Mouse (Mus musculus) kidney, postnatal 4 days (tissue): ENCODE results near the gene Lmntd1.
A peak's percentile ranks its signal among the peaks of the same experiment; 100 is the strongest.

Experiments
- DNase-seq, 2 experiments: peaks; one replicate each; pipeline ENCODE4 v3.0.0; 2021; ENCODE audit warnings: mixed read lengths in 2 of 2

Lmntd1 gene

GRCm38 (mm10) chr6:145614219-145614618 lies at the start of gene Lmntd1:
TSS of gene Lmntd1 (minus strand) at chr6:145614319.
- peak; percentile 24 to 33 for DNase-seq

GRCm38 (mm10) chr6:145660943-145661342 lies 46.8 kb upstream of the Lmntd1 start:
- DNase-seq, result no peak

- DNase-seq, result no peak
Measured at GRCm38 (mm10) chr6:145659116-145659515, 45.0 kb upstream of the Lmntd1 start.

- DNase-seq, result peak; percentile 25 to 48
Measured at GRCm38 (mm10) chr6:145656740-145657591, 42.8 kb upstream of the Lmntd1 start.

GRCm38 (mm10) chr6:145655678-145656077 lies 41.6 kb upstream of the Lmntd1 start:
- no peak for DNase-seq

GRCm38 (mm10) chr6:145654062-145654836 lies 40.1 kb upstream of the Lmntd1 start:
- no peak for DNase-seq

GRCm38 (mm10) chr6:145653626-145654025 lies 39.5 kb upstream of the Lmntd1 start:
- no peak for DNase-seq

- no peak for DNase-seq
Measured at GRCm38 (mm10) chr6:145652986-145653385, 38.9 kb upstream of the Lmntd1 start.

- DNase-seq, result no peak
Measured at GRCm38 (mm10) chr6:145651976-145652375, 37.9 kb upstream of the Lmntd1 start.

- DNase-seq, result peak in 1 of 2 experiments; percentile 17
Measured at GRCm38 (mm10) chr6:145640971-145641506, 26.9 kb upstream of the Lmntd1 start.

GRCm38 (mm10) chr6:145638248-145638647 lies 24.1 kb upstream of the Lmntd1 start:
- peak; percentile 75 to 83 for DNase-seq

GRCm38 (mm10) chr6:145636682-145637081 lies 22.6 kb upstream of the Lmntd1 start:
- peak in 1 of 2 experiments; percentile 22 for DNase-seq

- no peak for DNase-seq
Measured at GRCm38 (mm10) chr6:145634454-145634853, 20.3 kb upstream of the Lmntd1 start.

GRCm38 (mm10) chr6:145630269-145630668 lies 16.1 kb upstream of the Lmntd1 start:
- DNase-seq, result peak in 1 of 2 experiments; percentile 24

GRCm38 (mm10) chr6:145623141-145623540 lies 9.0 kb upstream of the Lmntd1 start:
- DNase-seq, result no peak

- no peak for DNase-seq
Measured at GRCm38 (mm10) chr6:145616402-145617229, 2.5 kb upstream of the Lmntd1 start.

GRCm38 (mm10) chr6:145615666-145616210 lies 1.6 kb upstream of the Lmntd1 start, which contains the start of gene Tuba3b:
TSS of gene Tuba3b (plus strand) at chr6:145615757.
- DNase-seq, result no peak

- no peak for DNase-seq
Measured at GRCm38 (mm10) chr6:145612611-145613010, 1.5 kb downstream of the Lmntd1 start.

- DNase-seq, result no peak
Measured at GRCm38 (mm10) chr6:145610901-145611300, 3.2 kb downstream of the Lmntd1 start.

- no peak for DNase-seq
Measured at GRCm38 (mm10) chr6:145608693-145609092, 5.4 kb downstream of the Lmntd1 start.

- no peak for DNase-seq
Measured at GRCm38 (mm10) chr6:145607746-145608145, 6.4 kb downstream of the Lmntd1 start.

GRCm38 (mm10) chr6:145605203-145605602 lies 8.9 kb downstream of the Lmntd1 start:
- DNase-seq, result no peak
